Mouse (Mus musculus) embryo, embryonic 10.5 days (tissue): Measurements from ENCODE around the gene Atp2b1.

Source experiments
- DNase-seq: peaks from one replicate; pipeline ENCODE4 v3.0.0-alpha.2; 2015; ENCODE audit warnings: low spot score

Atp2b1 gene

GRCm38 (mm10) chr10:98913961-98914809 is at the start of gene Atp2b1:
Atp2b1 (plus strand) TSS chr10:98914406.
- peak; percentile 92 for DNase-seq

GRCm38 (mm10) chr10:98864851-98865250 is 49.4 kb upstream of the Atp2b1 start:
- DNase-seq = peak; percentile 14

GRCm38 (mm10) chr10:98866836-98867370 is 47.3 kb upstream of the Atp2b1 start:
- DNase-seq = no peak

GRCm38 (mm10) chr10:98868351-98868908 is 45.8 kb upstream of the Atp2b1 start:
- DNase-seq = no peak

- DNase-seq = peak; percentile 15
Measured at GRCm38 (mm10) chr10:98877855-98878254, 36.4 kb upstream of the Atp2b1 start.

- DNase-seq = no peak
Measured at GRCm38 (mm10) chr10:98878636-98879035, 35.6 kb upstream of the Atp2b1 start.

GRCm38 (mm10) chr10:98880057-98880456 is 34.1 kb upstream of the Atp2b1 start:
- no peak for DNase-seq

- no peak for DNase-seq
Measured at GRCm38 (mm10) chr10:98880711-98881110, 33.5 kb upstream of the Atp2b1 start.

- no peak for DNase-seq
Measured at GRCm38 (mm10) chr10:98881492-98881891, 32.7 kb upstream of the Atp2b1 start.

GRCm38 (mm10) chr10:98882587-98882986 is 31.6 kb upstream of the Atp2b1 start:
- DNase-seq = no peak

GRCm38 (mm10) chr10:98884445-98884844 is 29.8 kb upstream of the Atp2b1 start:
- no peak for DNase-seq

- DNase-seq = no peak
Measured at GRCm38 (mm10) chr10:98886770-98887271, 27.4 kb upstream of the Atp2b1 start.

- no peak for DNase-seq
Measured at GRCm38 (mm10) chr10:98891361-98891760, 22.8 kb upstream of the Atp2b1 start.

GRCm38 (mm10) chr10:98897507-98897906 is 16.7 kb upstream of the Atp2b1 start:
- DNase-seq = no peak

- no peak for DNase-seq
Measured at GRCm38 (mm10) chr10:98897913-98898748, 16.1 kb upstream of the Atp2b1 start.

- no peak for DNase-seq
Measured at GRCm38 (mm10) chr10:98901533-98901932, 12.7 kb upstream of the Atp2b1 start.

GRCm38 (mm10) chr10:98905987-98906386 is 8.2 kb upstream of the Atp2b1 start:
- no peak for DNase-seq

- DNase-seq = no peak
Measured at GRCm38 (mm10) chr10:98906941-98907549, 7.2 kb upstream of the Atp2b1 start.

- no peak for DNase-seq
Measured at GRCm38 (mm10) chr10:98913610-98913960, 621 bp upstream of the Atp2b1 start.

- DNase-seq = peak; percentile 81
Measured at GRCm38 (mm10) chr10:98914810-98915241, 620 bp downstream of the Atp2b1 start.

GRCm38 (mm10) chr10:98915398-98915931 is 1.3 kb downstream of the Atp2b1 start:
- peak; percentile 42 for DNase-seq
